Comparison of ENCODE assay signal across 18 mouse cellular contexts in genomic region chr1:62811141-62811540, GRCm38 (mm10).
DNase-seq lines count a peak whose midpoint lies in the region; ATAC-seq and TF ChIP-seq lines count a peak whose summit lies in the region.
"Had no signal": no experiment of that assay in that cellular context is flagged by ENCODE, and none has a peak within 500 bp of the region (broad histone marks: within the 10 kb centered on the region; RNA-seq: fewer than 3 reads in every experiment).

No protein-coding gene starts in this region.

- peaks cover 6% of the 10 kb centered on the region for H3K4me1 ChIP-seq in cerebellum, adult 2 months (ENCODE audit: control insufficient read depth, insufficient read depth, low read length)
- no peaks in the 10 kb centered on the region for H3K4me1 ChIP-seq in forebrain, embryonic 13.5 days
- H3K4me1 ChIP-seq: stomach, embryonic 15.5 days had no signal

- peak overlapping the region; percentile 52; the same call in 1 of the 2 replicates for H3K27ac ChIP-seq in layer of hippocampus, adult 2 months
- no peak overlapping the region for H3K27ac ChIP-seq in cerebellum, adult 2 months (ENCODE audit: insufficient read depth, low read length)
- H3K27ac ChIP-seq in gastrocnemius, adult 2 months, result no peak overlapping the region
- H3K27ac ChIP-seq in forebrain, embryonic 13.5 days, result no peak overlapping the region
- H3K27ac ChIP-seq: embryonic facial prominence, embryonic 10.5 days; forebrain, embryonic 15.5 days; heart, embryonic 13.5 days; kidney, postnatal 0 days; limb, embryonic 13.5 days; stomach, embryonic 15.5 days had no signal

- H3K9ac ChIP-seq in forebrain, embryonic 13.5 days, result no peak overlapping the region
- H3K9ac ChIP-seq: forebrain, embryonic 15.5 days; heart, embryonic 13.5 days; limb, embryonic 13.5 days; stomach, embryonic 15.5 days had no signal

- no peak overlapping the region for H3K4me3 ChIP-seq in layer of hippocampus, adult 2 months
- no peak overlapping the region for H3K4me3 ChIP-seq in cerebellum, adult 2 months (replicated peaks; ENCODE audit: insufficient read depth, low read depth, low read length)
- H3K4me3 ChIP-seq in gastrocnemius, adult 2 months, result no peak overlapping the region
- no peak overlapping the region for H3K4me3 ChIP-seq in forebrain, embryonic 13.5 days
- H3K4me3 ChIP-seq: embryonic facial prominence, embryonic 10.5 days; erythroblast, embryonic 14.5 days; forebrain, embryonic 15.5 days; heart, embryonic 13.5 days; limb, embryonic 13.5 days; stomach, embryonic 15.5 days had no signal

- no peak for TF ChIP-seq POLR2A in cerebellum, adult 2 months (IDR thresholded peaks at IDR 0.05; ENCODE audit: borderline replicate concordance, insufficient read depth, low read length)

- TF ChIP-seq CTCF in layer of hippocampus, adult 2 months (conservative IDR thresholded peaks at IDR 0.05), result no peak
- TF ChIP-seq CTCF in cerebellum, adult 2 months (IDR thresholded peaks at IDR 0.05; ENCODE audit: borderline replicate concordance, insufficient read depth, low read depth, low read length), result no peak
- no peak for TF ChIP-seq CTCF in gastrocnemius, adult 2 months (IDR thresholded peaks at IDR 0.05)

- intact Hi-C loops in gastrocnemius, adult 2 months (cut with DNase I), result no loop called here

- no peak overlapping the region for H3K4me2 ChIP-seq in forebrain, embryonic 13.5 days
- H3K4me2 ChIP-seq: forebrain, embryonic 15.5 days; heart, embryonic 13.5 days; limb, embryonic 13.5 days; stomach, embryonic 15.5 days had no signal

- ATAC-seq in forebrain, embryonic 13.5 days, result no peak
- ATAC-seq: forebrain, embryonic 15.5 days had no signal

- H3K36me3 ChIP-seq in forebrain, embryonic 13.5 days (ENCODE audit: poor library complexity, severe bottlenecking), result no peaks in the 10 kb centered on the region
- H3K36me3 ChIP-seq: forebrain, embryonic 15.5 days; heart, embryonic 13.5 days; stomach, embryonic 15.5 days had no signal

- H3K27me3 ChIP-seq in cerebellum, adult 2 months (ENCODE audit: control insufficient read depth, insufficient read depth, low read length), result no peaks in the 10 kb centered on the region
- no peaks in the 10 kb centered on the region for H3K27me3 ChIP-seq in forebrain, embryonic 13.5 days
- H3K27me3 ChIP-seq: CH12.LX; forebrain, embryonic 15.5 days; heart, embryonic 13.5 days; limb, embryonic 13.5 days; stomach, embryonic 15.5 days had no signal

- peak; percentile 22 for DNase-seq in adrenal gland, postnatal 14 days
- no peak for DNase-seq in adrenal gland, postnatal 25 days
- DNase-seq in layer of hippocampus, adult 2 months (ENCODE audit: low spot score in 2 of 2), result no peak
- DNase-seq in layer of hippocampus, postnatal 36 days, result no peak
- peak; percentile 90 to 97 for DNase-seq in cerebellum, adult 2 months
- peak; percentile 67 for DNase-seq in gastrocnemius, adult 2 months
- no peak for DNase-seq in right cerebral cortex, adult 2 months (ENCODE audit: low spot score in 2 of 2)
- DNase-seq: heart, postnatal 36 days; thymus, adult 2 months had no signal

- 9% methylated on average over 7 of the region's 7 CpGs for WGBS in cerebellum, adult 2 months
- WGBS in forebrain, embryonic 13.5 days, result 96% methylated on average over 7 of the region's 7 CpGs

- no peaks in the 10 kb centered on the region for H3K9me3 ChIP-seq in forebrain, embryonic 13.5 days (replicated peaks)
- H3K9me3 ChIP-seq: embryonic facial prominence, embryonic 10.5 days; forebrain, embryonic 15.5 days; heart, embryonic 13.5 days; limb, embryonic 13.5 days; stomach, embryonic 15.5 days had no signal

Comparison
In these comparisons a context has a peak if more than half of its experiments do, and no peak if none do; other contexts are left out.
1. DNase-seq: peak in adrenal gland, postnatal 14 days (single experiment), cerebellum, adult 2 months (2 of 2) and gastrocnemius, adult 2 months (single experiment); none in adrenal gland, postnatal 25 days (single experiment), layer of hippocampus, adult 2 months (0 of 2), layer of hippocampus, postnatal 36 days (0 of 2) and right cerebral cortex, adult 2 months (0 of 2).